Mouse (Mus musculus) CH12.LX (cell line): ENCODE measurements around the gene Atf1. TPM values are rescaled to one million over a fixed set of nuclear protein-coding genes. Genes with fewer than 3 reads are reported as not detected.

Source experiments
- DNase-seq: peaks from one replicate; pipeline ENCODE4 v3.0.0-alpha.2; 2013; ENCODE audit errors: extremely low read depth
- H3K27ac ChIP-seq: 2 replicates; pipeline ENCODE4 v1.5.1; 2012; ENCODE audit warnings: low read depth, mild to moderate bottlenecking, control low read depth, moderate library complexity; ENCODE audit not compliant: insufficient read depth
- H3K27me3 ChIP-seq: replicated peaks from 2 replicates; pipeline ENCODE3; 2012; ENCODE audit warnings: inconsistent platforms
- H3K36me3 ChIP-seq, 2 experiments: replicated peaks in 1 of 2; 2 replicates each; pipeline versions ENCODE3 to v1.6.1; 2012; ENCODE audit warnings: inconsistent platforms in 1 of 2, low read length in 1 of 2, mild to moderate bottlenecking in 1 of 2, mixed read lengths in 1 of 2, moderate library complexity in 1 of 2; ENCODE audit not compliant: control insufficient read depth in 1 of 2, insufficient read depth in 1 of 2
- H3K4me1 ChIP-seq, 2 experiments: 2 replicates each; pipeline ENCODE4 v1.6.1; 2012; ENCODE audit warnings: inconsistent platforms in 1 of 2, moderate library complexity in 1 of 2; ENCODE audit not compliant: insufficient read depth in 2 of 2, control insufficient read depth in 1 of 2
- H3K4me2 ChIP-seq: 2 replicates; pipeline ENCODE4 v1.6.1; 2012; ENCODE audit warnings: low read depth, mild to moderate bottlenecking, control low read depth; ENCODE audit not compliant: poor library complexity, insufficient read depth, severe bottlenecking
- H3K4me3 ChIP-seq, 3 experiments: fragments of 150-350 bp in 1 of 3; sonication (generic) in 1 of 3; replicated peaks in 1 of 3; 2 replicates each; pipeline versions ENCODE3 to v1.5.1; 2011 to 2012; ENCODE audit warnings: low read depth in 2 of 3, low read length in 2 of 3, mild to moderate bottlenecking in 2 of 3, moderate library complexity in 2 of 3, control low read depth in 1 of 3, improper control_type of control experiment in 1 of 3, inconsistent platforms in 1 of 3, mixed read lengths in 1 of 3; ENCODE audit not compliant: poor library complexity in 1 of 3
- H3K79me2 ChIP-seq: replicated peaks from 2 replicates; pipeline ENCODE4 v1.6.1; 2012; ENCODE audit warnings: mild to moderate bottlenecking, moderate library complexity; ENCODE audit not compliant: control insufficient read depth, poor library complexity, insufficient read depth, severe bottlenecking; ENCODE audit errors: extremely low read depth
- H3K9ac ChIP-seq: 2 replicates; pipeline ENCODE4 v1.6.1; 2012; ENCODE audit warnings: low read depth, mild to moderate bottlenecking, control low read depth, moderate library complexity; ENCODE audit not compliant: insufficient read depth
- H3K9me3 ChIP-seq: replicated peaks from 2 replicates; pipeline ENCODE3; 2012; ENCODE audit warnings: low read length, inconsistent platforms, mixed read lengths
- CHD1 ChIP-seq: IDR thresholded peaks from 2 replicates; pipeline ENCODE4 v1.6.1; 2012; ENCODE audit warnings: low read depth, low read length, improper control_type of control experiment, inconsistent platforms
- ELF1 ChIP-seq: IDR thresholded peaks from 2 replicates; pipeline ENCODE4 v1.6.1; 2014; ENCODE audit warnings: low read depth, mild to moderate bottlenecking, inconsistent platforms, low read length, improper control_type of control experiment
- GABPA ChIP-seq: IDR thresholded peaks from 2 replicates; pipeline ENCODE4 v1.6.1; 2012; ENCODE audit warnings: low read depth, low read length, improper control_type of control experiment, inconsistent platforms; ENCODE audit not compliant: insufficient replicate concordance
- HCFC1 ChIP-seq: IDR thresholded peaks from 2 replicates; pipeline ENCODE4 v1.6.1; 2012; ENCODE audit warnings: low read depth, mild to moderate bottlenecking, inconsistent platforms, low read length, improper control_type of control experiment
- IRF4 ChIP-seq: IDR thresholded peaks from 2 replicates; pipeline ENCODE4 v1.6.1; 2014; ENCODE audit warnings: low read depth, mild to moderate bottlenecking, inconsistent platforms, low read length, improper control_type of control experiment
- JUN ChIP-seq: IDR thresholded peaks from 2 replicates; pipeline ENCODE4 v1.6.1; 2011; ENCODE audit warnings: low read depth, mild to moderate bottlenecking, low read length, improper control_type of control experiment, moderate library complexity; ENCODE audit not compliant: insufficient read depth
- JUND ChIP-seq: conservative IDR thresholded peaks from 2 replicates; pipeline ENCODE4 v1.6.1; 2011; ENCODE audit warnings: low read depth, low read length, improper control_type of control experiment
- MAFK ChIP-seq: IDR thresholded peaks from 2 replicates; pipeline ENCODE4 v1.6.1; 2011; ENCODE audit warnings: low read length, improper control_type of control experiment; ENCODE audit not compliant: insufficient replicate concordance
- MAX ChIP-seq: IDR thresholded peaks from 2 replicates; pipeline ENCODE4 v1.6.1; 2011; ENCODE audit warnings: low read length, improper control_type of control experiment
- MYC ChIP-seq: IDR thresholded peaks from 2 replicates; pipeline ENCODE4 v1.6.1; 2011; ENCODE audit warnings: low read depth, mild to moderate bottlenecking, improper control_type of control experiment, low read length
- NELFE ChIP-seq: IDR thresholded peaks from 2 replicates; pipeline ENCODE4 v1.6.1; 2011; ENCODE audit warnings: low read depth, low read length, improper control_type of control experiment
- PAX5 ChIP-seq: IDR thresholded peaks from 2 replicates; pipeline ENCODE4 v1.6.1; 2012; ENCODE audit warnings: low read length, inconsistent platforms, mixed read lengths
- RAD21 ChIP-seq: IDR thresholded peaks from 2 replicates; pipeline ENCODE4 v1.6.1; 2011; ENCODE audit warnings: low read depth, mild to moderate bottlenecking, low read length, improper control_type of control experiment, moderate library complexity
- TBP ChIP-seq: conservative IDR thresholded peaks from 2 replicates; pipeline ENCODE4 v1.6.1; 2011; ENCODE audit warnings: low read depth, low read length, improper control_type of control experiment
- UBTF ChIP-seq: IDR thresholded peaks from 2 replicates; pipeline ENCODE4 v1.6.1; 2012; ENCODE audit warnings: low read depth, mild to moderate bottlenecking, inconsistent platforms, low read length, improper control_type of control experiment, moderate library complexity
- USF1 ChIP-seq: IDR thresholded peaks from 2 replicates; pipeline ENCODE4 v1.6.1; 2014; ENCODE audit warnings: low read depth, mild to moderate bottlenecking, inconsistent platforms, low read length, improper control_type of control experiment
- USF2 ChIP-seq: conservative IDR thresholded peaks from 2 replicates; pipeline ENCODE4 v1.6.1; 2011; ENCODE audit warnings: low read depth, low read length, improper control_type of control experiment
- ZC3H11A ChIP-seq: IDR thresholded peaks from 2 replicates; pipeline ENCODE4 v1.6.1; 2012; ENCODE audit warnings: low read depth, mild to moderate bottlenecking, inconsistent platforms, low read length, improper control_type of control experiment
- ZKSCAN1 ChIP-seq: IDR thresholded peaks from 2 replicates; pipeline ENCODE4 v1.6.1; 2012; ENCODE audit warnings: low read depth, inconsistent platforms, low read length, improper control_type of control experiment, borderline replicate concordance
- dilution Hi-C: fragments of 300-500 bp; cut with MboI; formaldehyde crosslinking; loops from 2 replicates; pipeline ENCODE4 v1.14.3; 2020; ENCODE audit warnings: low sequenced_read_pairs; ENCODE audit not compliant: extremely low pct_unique_long_range_greater_than_20kb, extremely low pct_ligation_motif_present
- in situ Hi-C: fragments of 300-500 bp; cut with MboI; formaldehyde crosslinking; loops from 3 replicates; pipeline ENCODE4 v1.14.3; 2019; ENCODE audit warnings: low sequenced_read_pairs, low pct_ligation_motif_present, low pct_unique_long_range_greater_than_20kb, mixed read lengths
- polyA plus RNA-seq: library from polyadenylated mRNA; unstranded; fragments of >175 nt; gene quantifications from 2 replicates; pipeline ENCODE4 v1.2.1, GENCODE M21; 2012; ENCODE audit warnings: low read depth; ENCODE audit not compliant: insufficient read length
- total RNA-seq, 2 experiments: library from RNA; depleted of rRNA; stranded (reverse); fragments of 300-350 nt in 1 of 2; fragments of >200 nt in 1 of 2; gene quantifications; 2 replicates each; pipeline ENCODE4 v1.2.3; 2012 to 2014

Gene Atf1
- total and polyA plus RNA-seq, 3 experiments = 28.2 to 133 (median 51.1) TPM

GRCm38 (mm10) chr15:100274790-100275559 is 47.4 kb downstream of the Atf1 start:
- peaks cover 4% of the 10 kb centered on the region for H3K9me3 ChIP-seq
- no peak overlapping the region for H3K4me3 ChIP-seq
- H3K4me1 ChIP-seq = no peaks in the 10 kb centered on the region
- DNase-seq = no peak
- no peaks in the 10 kb centered on the region for H3K27me3 ChIP-seq
- dilution Hi-C loops (no loop called here), in situ Hi-C loops (no loop called here)
- no peak overlapping the region for H3K27ac ChIP-seq
- H3K79me2 ChIP-seq = no peaks in the 10 kb centered on the region
- TF ChIP-seq MYC = no peak
- no peak for TF ChIP-seq PAX5
- TF ChIP-seq USF1 = no peak
- no peak for TF ChIP-seq HCFC1
- TF ChIP-seq UBTF = no peak
- TF ChIP-seq JUND = no peak
- TF ChIP-seq TBP = no peak
- TF ChIP-seq IRF4 = no peak
- no peak for TF ChIP-seq RAD21
- TF ChIP-seq MAFK = no peak
- no peaks in the 10 kb centered on the region for H3K36me3 ChIP-seq
- H3K9ac ChIP-seq = no peak overlapping the region
- no peak overlapping the region for H3K4me2 ChIP-seq

DNA sequence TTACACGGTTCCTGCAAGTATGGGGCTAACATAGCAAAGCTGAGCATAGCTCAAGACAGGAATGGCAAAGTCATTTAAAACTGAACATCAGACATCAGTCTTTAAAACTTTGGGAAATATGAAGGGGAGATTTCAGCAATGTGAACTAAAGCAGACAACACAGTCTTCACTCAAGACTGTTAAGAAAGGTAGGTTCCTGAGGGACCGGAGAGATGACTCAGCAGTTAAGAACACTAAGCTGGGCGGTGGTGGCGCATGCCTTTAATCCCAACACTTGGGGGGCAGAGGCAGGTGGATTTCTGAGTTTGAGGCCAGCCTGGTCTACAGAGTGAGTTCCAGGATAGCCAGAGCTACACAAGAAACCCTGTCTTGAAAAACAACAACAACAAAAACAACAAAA is 48.8 kb downstream of the Atf1 start:
- dilution Hi-C loops = no loop called here

More for the DNA sequence above, 48.8 kb downstream of the Atf1 start:
- Histone ChIP-seq H3K4me3 (no peak overlapping the region), H3K4me2 (no peak overlapping the region), H3K36me3 (no peaks in the 10 kb centered on the region), H3K9ac (no peak overlapping the region), H3K27ac (no peak overlapping the region), H3K79me2 (no peaks in the 10 kb centered on the region), H3K9me3 (peaks cover 9% of the 10 kb centered on the region), H3K27me3 (no peaks in the 10 kb centered on the region), H3K4me1 (no peaks in the 10 kb centered on the region)
- no peak for DNase-seq
- TF ChIP-seq USF2 = no peak
- no peak for TF ChIP-seq ZC3H11A
- no peak for TF ChIP-seq GABPA
- TF ChIP-seq UBTF = no peak
- no peak for TF ChIP-seq CHD1
- no peak for TF ChIP-seq MAFK
- no peak for TF ChIP-seq MYC
- no peak for TF ChIP-seq NELFE
- no peak for TF ChIP-seq PAX5
- no peak for TF ChIP-seq ELF1
- TF ChIP-seq MAX = no peak
- TF ChIP-seq ZKSCAN1 = no peak
- no peak for TF ChIP-seq JUN
- no peak for TF ChIP-seq JUND
- in situ Hi-C loops = no loop called here
